Mouse (Mus musculus) liver, embryonic 11.5 days (tissue): ENCODE results near the gene Frmpd1. TPM values are rescaled to one million over a fixed set of nuclear protein-coding genes. Genes with fewer than 3 reads are reported as not detected.
A peak's percentile ranks its signal among the peaks of the same experiment; 100 is the strongest.

Experiments used
- ATAC-seq: fragments of 200-750 bp; cut with Nextera tagmentation; replicated peaks from 2 replicates; pipeline ENCODE4 v1.8.0; 2017; ENCODE audit warnings: moderate number of reproducible peaks, mild to moderate bottlenecking, moderate TSS enrichment, moderate library complexity; ENCODE audit not compliant: low FRiP score
- DNase-seq: peaks from one replicate; pipeline ENCODE4 v3.0.0-alpha.2; 2017; ENCODE audit warnings: low spot score
- H3K27ac ChIP-seq: fragments of 300-500 bp; sonication (generic); 2 replicates; pipeline ENCODE4 v1.5.1; 2014; ENCODE audit warnings: mild to moderate bottlenecking, low read depth, low read length, control low read depth
- H3K27me3 ChIP-seq: fragments of 300-500 bp; sonication (generic); replicated peaks from 2 replicates; pipeline ENCODE4 v1.6.1; 2014; ENCODE audit warnings: low read length, mixed read lengths; ENCODE audit not compliant: control insufficient read depth, insufficient read depth
- H3K36me3 ChIP-seq: fragments of 300-500 bp; sonication (generic); 2 replicates; pipeline ENCODE4 v1.6.1; 2014; ENCODE audit warnings: mild to moderate bottlenecking, low read length, moderate library complexity, mixed read lengths; ENCODE audit not compliant: control insufficient read depth, insufficient read depth
- H3K4me1 ChIP-seq: fragments of 300-500 bp; sonication (generic); replicated peaks from 2 replicates; pipeline ENCODE4 v1.6.1; 2014; ENCODE audit warnings: low read length, mixed read lengths; ENCODE audit not compliant: control insufficient read depth, insufficient read depth
- H3K4me2 ChIP-seq: fragments of 300-500 bp; sonication (generic); 2 replicates; pipeline ENCODE4 v1.6.1; 2014; ENCODE audit warnings: mild to moderate bottlenecking, control low read depth, moderate library complexity
- H3K4me3 ChIP-seq: fragments of 300-500 bp; sonication (generic); 2 replicates; pipeline ENCODE4 v1.5.1; 2014; ENCODE audit warnings: low read depth, low read length, control low read depth
- H3K9ac ChIP-seq: fragments of 300-500 bp; sonication (generic); 2 replicates; pipeline ENCODE4 v1.6.1; 2014; ENCODE audit warnings: low read depth, low read length, control low read depth
- H3K9me3 ChIP-seq: fragments of 300-500 bp; sonication (generic); 2 replicates; pipeline ENCODE4 v1.6.1; 2016; ENCODE audit warnings: low read length, inconsistent platforms, mixed read lengths; ENCODE audit not compliant: control insufficient read depth
- WGBS: fragments of 180-500 bp; shearing (Covaris S2); extraction: QIAGEN DNeasy Blood & Tissue Kit; methylation state at CpG from one replicate; pipeline ENCODE4 v1.1.7; 2014; 5-methylcytosine and 5-hydroxymethylcytosine counted together
- polyA plus RNA-seq: library from polyadenylated mRNA; unstranded; fragments of >200 nt; fragmentation: Nextera tagmentation; extraction: Ambion mirVana; gene quantifications from 2 replicates; pipeline ENCODE4 v1.2.1, GENCODE M21; 2014

Frmpd1 gene
- polyA plus RNA-seq, 1 experiment from 2014 or later = 1.3 TPM

GRCm38 (mm10) chr4:45163711-45164110 lies 21.0 kb upstream of the Frmpd1 start:
- Histone ChIP-seq H3K27me3 (no peaks in the 10 kb centered on the region), H3K4me2 (no peak overlapping the region), H3K4me1 (peaks cover 6% of the 10 kb centered on the region), H3K27ac (no peak overlapping the region), H3K4me3 (no peak overlapping the region), H3K9me3 (no peaks in the 10 kb centered on the region), H3K36me3 (no peaks in the 10 kb centered on the region), H3K9ac (no peak overlapping the region)
- ATAC-seq (no peak), DNase-seq (no peak)
- 11% methylated on average over 1 of the region's 1 CpGs for WGBS

- Histone ChIP-seq H3K4me3 (no peak overlapping the region), H3K4me2 (no peak overlapping the region), H3K9me3 (no peaks in the 10 kb centered on the region), H3K27ac (no peak overlapping the region), H3K27me3 (no peaks in the 10 kb centered on the region), H3K36me3 (no peaks in the 10 kb centered on the region), H3K4me1 (peaks cover 6% of the 10 kb centered on the region), H3K9ac (no peak overlapping the region)
- ATAC-seq = no peak
- no peak for DNase-seq
- 86% methylated on average over 1 of the region's 1 CpGs for WGBS
Observed at GRCm38 (mm10) chr4:45165477-45165876, 19.2 kb upstream of the Frmpd1 start.

GRCm38 (mm10) chr4:45165955-45166354 lies 18.7 kb upstream of the Frmpd1 start:
- Histone ChIP-seq H3K36me3 (no peaks in the 10 kb centered on the region), H3K4me2 (no peak overlapping the region), H3K4me3 (no peak overlapping the region), H3K27ac (no peak overlapping the region), H3K9ac (no peak overlapping the region), H3K9me3 (no peaks in the 10 kb centered on the region), H3K27me3 (no peaks in the 10 kb centered on the region), H3K4me1 (peaks cover 6% of the 10 kb centered on the region)
- DNase-seq (no peak), ATAC-seq (no peak)
- WGBS = 79% methylated on average over 3 of the region's 3 CpGs

GRCm38 (mm10) chr4:45171340-45171739 lies 13.3 kb upstream of the Frmpd1 start:
- H3K4me3 ChIP-seq = no peak overlapping the region
- no peak overlapping the region for H3K4me2 ChIP-seq
- no peaks in the 10 kb centered on the region for H3K27me3 ChIP-seq
- no peak overlapping the region for H3K9ac ChIP-seq
- no peaks in the 10 kb centered on the region for H3K9me3 ChIP-seq
- WGBS = 87% methylated on average over 9 of the region's 9 CpGs
- no peak for DNase-seq
- no peaks in the 10 kb centered on the region for H3K36me3 ChIP-seq
- H3K4me1 ChIP-seq = peaks cover 2% of the 10 kb centered on the region; the same call in 1 of the 2 replicates
- no peak overlapping the region for H3K27ac ChIP-seq
- no peak for ATAC-seq

- Histone ChIP-seq H3K4me3 (peak overlapping the region; percentile 59), H3K9me3 (no peaks in the 10 kb centered on the region), H3K36me3 (no peaks in the 10 kb centered on the region), H3K27ac (no peak overlapping the region), H3K9ac (peak overlapping the region; percentile 37; the same call in 1 of the 2 replicates), H3K27me3 (peaks cover 43% of the 10 kb centered on the region), H3K4me2 (peak overlapping the region; percentile 86), H3K4me1 (peaks cover 2% of the 10 kb centered on the region; the same call in 1 of the 2 replicates)
- 33% methylated on average over 13 of the region's 13 CpGs for WGBS
- DNase-seq = no peak
- no peak for ATAC-seq
Observed at GRCm38 (mm10) chr4:45183818-45184520, 706 bp upstream of the Frmpd1 start.

GRCm38 (mm10) chr4:45185331-45185669 lies 625 bp downstream of the Frmpd1 start:
- DNase-seq (no peak), ATAC-seq (no peak)
- H3K36me3 ChIP-seq = no peaks in the 10 kb centered on the region
- H3K4me3 ChIP-seq = peak overlapping the region; percentile 59
- peak overlapping the region; percentile 37; the same call in 1 of the 2 replicates for H3K9ac ChIP-seq
- H3K4me1 ChIP-seq = peaks cover 2% of the 10 kb centered on the region; the same call in 1 of the 2 replicates
- H3K27ac ChIP-seq = no peak overlapping the region
- no peaks in the 10 kb centered on the region for H3K9me3 ChIP-seq
- H3K27me3 ChIP-seq = peaks cover 47% of the 10 kb centered on the region
- peak overlapping the region; percentile 86 for H3K4me2 ChIP-seq
- 3% methylated on average over 10 of the region's 10 CpGs for WGBS

- Histone ChIP-seq H3K27me3 (no peaks in the 10 kb centered on the region), H3K36me3 (no peaks in the 10 kb centered on the region), H3K9ac (no peak overlapping the region), H3K4me3 (no peak overlapping the region), H3K4me1 (no peaks in the 10 kb centered on the region), H3K9me3 (no peaks in the 10 kb centered on the region), H3K27ac (no peak overlapping the region), H3K4me2 (no peak overlapping the region)
- 58% methylated on average over 3 of the region's 3 CpGs for WGBS
- no peak for DNase-seq
- no peak for ATAC-seq
Observed at GRCm38 (mm10) chr4:45198296-45198695, 13.6 kb downstream of the Frmpd1 start.

GRCm38 (mm10) chr4:45203283-45203682 lies 18.6 kb downstream of the Frmpd1 start:
- Histone ChIP-seq H3K9me3 (no peaks in the 10 kb centered on the region), H3K9ac (no peak overlapping the region), H3K27me3 (no peaks in the 10 kb centered on the region), H3K4me3 (no peak overlapping the region), H3K36me3 (no peaks in the 10 kb centered on the region), H3K27ac (no peak overlapping the region), H3K4me2 (no peak overlapping the region), H3K4me1 (no peaks in the 10 kb centered on the region)
- no peak for ATAC-seq
- WGBS = 88% methylated on average over 7 of the region's 7 CpGs
- DNase-seq = no peak

- no peak for ATAC-seq
- Histone ChIP-seq H3K27ac (no peak overlapping the region), H3K4me3 (no peak overlapping the region), H3K9ac (no peak overlapping the region), H3K4me1 (peaks cover 6% of the 10 kb centered on the region), H3K9me3 (no peaks in the 10 kb centered on the region), H3K36me3 (no peaks in the 10 kb centered on the region), H3K27me3 (no peaks in the 10 kb centered on the region), H3K4me2 (no peak overlapping the region)
- DNase-seq = no peak
- 40% methylated on average over 4 of the region's 4 CpGs for WGBS
Observed at GRCm38 (mm10) chr4:45207444-45207843, 22.8 kb downstream of the Frmpd1 start.
